Mouse (Mus musculus): ENCODE data around the gene Rbm44.

The Rbm44 gene

GRCm38 (mm10) chr1:91144813-91145212, at the start of gene Rbm44:
Rbm44 (plus strand) TSS chr1:91145089.
- in situ Hi-C loops (cut with MboI, MseI) = no loop called here

GRCm38 (mm10) chr1:91095258-91095657, 49.6 kb upstream of the Rbm44 start:
- in situ Hi-C loops (cut with MboI, MseI) = no loop called here

DNA sequence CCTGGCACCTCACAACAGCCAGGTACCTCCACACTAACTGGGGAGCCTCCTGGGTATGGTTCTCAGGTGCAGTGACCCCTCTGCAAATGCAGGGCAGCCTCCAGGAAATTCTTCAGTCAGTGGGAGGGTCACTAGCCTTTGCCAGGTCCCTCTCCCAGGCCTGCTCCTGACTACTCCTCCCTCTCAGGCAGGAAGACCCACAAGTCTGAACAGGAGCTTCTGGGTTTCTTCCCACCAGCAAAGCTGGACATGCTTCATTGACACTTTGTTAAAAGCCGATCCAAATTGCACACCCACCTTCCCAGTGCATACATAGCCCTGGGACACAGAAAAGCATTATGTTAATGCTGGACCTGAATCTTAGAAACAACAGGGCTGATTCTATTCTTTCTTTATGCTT, 49.0 kb upstream of the Rbm44 start:
- in situ Hi-C loops (cut with MboI, MseI) = no loop called here

GRCm38 (mm10) chr1:91096490-91096889, 48.4 kb upstream of the Rbm44 start:
- in situ Hi-C loops (cut with MboI, MseI) = no loop called here

DNA sequence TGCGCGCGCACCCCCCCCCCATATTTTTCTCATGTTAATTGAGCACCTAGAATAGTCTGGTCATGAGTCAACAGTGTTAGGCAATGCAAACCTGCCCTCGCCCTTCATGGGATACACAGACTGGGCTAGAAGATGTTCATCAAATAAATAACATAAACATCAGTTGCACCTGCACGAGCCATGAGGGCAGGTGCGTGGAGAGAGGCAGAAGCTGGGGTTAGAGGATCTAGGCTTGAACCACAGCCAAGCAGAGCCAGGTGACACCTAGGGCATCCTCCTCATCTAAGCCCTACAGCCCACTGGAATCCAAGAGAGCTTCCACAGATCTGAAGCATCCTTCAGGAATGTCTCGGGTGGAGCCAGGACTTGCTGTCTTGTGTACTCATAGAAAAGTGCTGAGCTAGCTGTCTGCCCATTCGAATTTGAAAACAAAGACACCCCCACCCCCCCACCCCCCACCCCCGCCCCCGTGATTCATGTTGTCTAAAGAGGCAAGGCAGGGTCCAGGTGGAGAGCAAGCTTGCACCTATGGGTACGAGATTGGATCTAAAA, 47.5 kb upstream of the Rbm44 start:
- in situ Hi-C loops (cut with MboI, MseI) = no loop called here

DNA sequence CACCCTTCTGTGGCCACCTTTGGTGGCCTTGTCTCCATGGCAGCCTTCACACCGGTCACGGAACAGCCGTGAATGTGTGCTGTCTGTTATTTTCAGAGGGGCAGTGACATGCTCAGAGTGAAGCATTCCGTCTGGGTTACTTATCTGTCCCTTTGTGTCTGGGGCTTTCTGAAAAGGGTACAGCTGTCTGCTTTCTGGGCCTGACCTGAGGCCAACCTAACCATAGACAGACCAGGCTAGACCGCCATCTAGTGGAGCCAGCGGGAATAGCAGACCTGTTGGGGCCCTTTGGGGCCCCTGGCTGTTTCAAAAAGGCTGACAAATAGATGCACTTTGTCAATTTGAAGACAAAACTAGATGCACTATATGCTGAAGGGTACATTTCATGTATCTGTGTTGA, 46.0 kb upstream of the Rbm44 start:
- in situ Hi-C loops (cut with MboI, MseI) = no loop called here

DNA sequence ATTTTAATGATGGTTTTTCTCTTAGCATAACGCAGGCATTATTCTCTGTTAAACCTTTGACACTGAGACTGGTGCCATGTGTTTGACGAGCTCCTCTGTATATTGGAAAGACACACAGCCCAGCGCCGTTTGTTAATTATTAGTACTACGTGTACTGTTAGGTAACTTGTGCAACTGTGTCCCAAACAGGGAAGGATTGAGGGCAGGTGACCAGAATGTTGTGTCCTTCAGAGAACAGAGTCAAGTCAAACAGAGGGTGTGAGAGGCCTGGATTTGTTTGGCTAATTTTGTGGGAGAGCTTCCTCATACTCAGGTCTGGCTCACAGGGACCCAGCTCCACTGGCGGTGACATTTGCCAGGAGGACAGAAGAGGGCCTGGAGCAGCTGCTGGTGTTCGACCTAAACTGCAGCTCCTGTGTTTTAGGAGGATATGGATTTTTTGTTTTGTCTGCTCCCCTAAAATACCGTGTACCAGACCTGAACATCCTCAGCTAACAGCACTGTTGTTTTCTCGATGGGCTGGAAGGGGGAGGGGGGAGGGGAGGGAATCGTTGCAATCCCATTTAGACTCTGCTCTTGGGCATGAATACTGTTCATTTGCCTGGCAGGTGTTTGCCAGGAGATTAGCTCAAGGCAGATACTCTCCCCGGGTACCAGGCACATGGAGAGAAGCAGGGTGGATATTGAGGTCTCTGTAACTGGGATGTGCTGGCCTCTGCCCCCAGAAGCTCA, 43.0 kb upstream of the Rbm44 start:
- in situ Hi-C loops (cut with MboI, MseI) = loop anchor here (5.0 kb wide), 2 partner anchors 65 to 130 kb away; no protein-coding TSS in a partner anchor

DNA sequence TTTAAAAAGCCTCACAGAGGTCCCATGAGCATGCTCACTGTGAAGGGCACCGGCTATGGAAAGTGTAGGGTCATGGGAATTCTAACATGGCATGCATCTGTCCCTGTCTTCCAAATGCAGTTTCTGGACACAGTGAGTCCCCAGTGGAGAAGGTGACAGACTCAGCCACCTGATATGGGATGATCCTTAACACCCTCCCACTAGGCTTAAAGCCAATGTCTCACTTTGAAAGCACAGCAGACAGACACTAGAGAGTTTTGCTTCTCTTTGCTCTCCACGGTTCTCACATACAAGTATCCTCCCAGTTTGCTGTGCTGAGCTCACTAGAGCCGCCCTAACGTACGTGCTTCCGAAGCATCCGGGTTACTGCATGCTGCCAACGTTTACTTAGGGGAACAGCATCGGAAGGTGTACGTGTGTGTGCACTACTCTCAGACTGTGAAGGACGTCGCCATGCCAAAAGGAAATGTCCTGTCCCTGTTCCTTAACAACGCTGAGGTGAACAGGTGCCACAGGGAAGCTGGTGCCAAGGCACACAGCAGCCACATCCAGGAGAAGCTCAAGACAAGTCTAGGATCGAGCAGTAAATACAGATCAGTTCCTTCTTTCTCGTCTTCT, 41.4 kb upstream of the Rbm44 start:
- in situ Hi-C loops (cut with MboI, MseI) = loop anchor here (5.0 kb wide), 2 partner anchors 64 to 131 kb away; no protein-coding TSS in a partner anchor

DNA sequence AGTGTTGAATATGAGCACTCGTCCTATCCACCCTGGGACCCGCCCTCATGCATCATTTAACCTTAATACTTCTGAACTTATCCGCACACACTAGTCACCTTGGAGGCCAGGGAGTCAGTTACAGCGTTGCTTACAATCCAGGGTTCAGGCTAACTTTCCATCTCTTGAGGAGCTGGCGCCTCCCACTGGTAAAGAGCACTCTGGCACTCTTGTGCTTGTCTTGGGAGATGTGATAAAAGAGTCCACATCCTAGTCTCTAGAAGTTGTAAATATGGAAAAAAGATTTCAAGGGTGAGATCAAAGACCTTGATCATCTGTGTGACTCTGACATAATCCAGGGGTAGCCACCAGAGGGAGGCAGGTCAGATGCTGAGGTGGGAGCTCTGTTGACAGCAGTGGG, 37.3 kb upstream of the Rbm44 start:
- in situ Hi-C loops (cut with MboI, MseI) = no loop called here

- in situ Hi-C loops (cut with MboI, MseI) = no loop called here
These were observed 35.6 kb upstream of the Rbm44 start for GRCm38 (mm10) chr1:91109302-91109701.

- in situ Hi-C loops (cut with MboI, MseI) = loop anchor here (10.0 kb wide), 1 partner anchor 1457 kb away; no protein-coding TSS in a partner anchor
These were observed 32.7 kb upstream of the Rbm44 start for GRCm38 (mm10) chr1:91112171-91112570.

DNA sequence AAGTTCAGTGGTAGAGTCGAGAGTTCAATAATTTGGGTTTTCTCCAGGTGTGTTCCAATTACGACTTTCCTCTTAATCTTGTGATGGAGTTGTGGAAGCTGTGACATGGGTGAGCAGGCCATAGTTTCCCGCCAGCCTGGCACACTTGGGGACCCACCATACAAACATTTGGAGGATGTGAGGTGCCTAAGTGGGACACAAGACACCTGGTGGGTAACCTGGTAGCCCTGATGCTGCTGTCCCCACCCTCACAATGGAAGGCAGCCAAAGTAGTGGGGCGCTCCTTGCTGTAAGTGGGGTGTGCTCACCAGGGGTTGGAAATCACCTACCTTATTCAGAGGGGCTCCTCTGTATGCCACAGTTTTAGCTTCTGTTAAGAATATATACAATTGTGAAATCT, 32.3 kb upstream of the Rbm44 start:
- in situ Hi-C loops (cut with MboI, MseI) = loop anchor here (10.0 kb wide), 1 partner anchor 1458 kb away; no protein-coding TSS in a partner anchor

DNA sequence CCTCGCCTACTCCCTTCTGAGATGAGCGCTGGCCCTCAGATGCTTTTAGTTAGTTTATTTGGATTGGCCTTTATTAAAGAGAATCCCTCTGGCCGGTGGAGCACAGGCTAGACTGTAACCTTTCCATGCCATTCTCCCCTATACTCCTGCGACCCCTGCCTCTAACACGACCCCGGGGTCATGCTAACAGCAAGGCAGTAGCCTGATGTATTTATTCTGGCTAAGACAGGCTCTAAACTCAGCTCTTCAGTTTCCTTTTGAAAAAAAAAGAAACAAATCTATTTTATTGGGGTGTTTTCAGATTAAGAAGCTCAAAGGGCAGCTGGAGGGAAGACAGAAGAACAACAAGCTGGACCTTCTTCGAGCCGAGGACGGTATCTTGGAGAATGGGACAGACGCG, 22.8 kb upstream of the Rbm44 start:
- in situ Hi-C loops (cut with MboI, MseI) = no loop called here

- in situ Hi-C loops (cut with MboI, MseI) = no loop called here
These were observed 21.9 kb upstream of the Rbm44 start for GRCm38 (mm10) chr1:91123004-91123403.

GRCm38 (mm10) chr1:91123466-91123865, 21.4 kb upstream of the Rbm44 start:
- in situ Hi-C loops (cut with MboI, MseI) = no loop called here

GRCm38 (mm10) chr1:91128849-91129248, 16.0 kb upstream of the Rbm44 start:
- in situ Hi-C loops (cut with MboI, MseI) = no loop called here

- in situ Hi-C loops (cut with MboI, MseI) = loop anchor here (5.0 kb wide), 1 partner anchor 35 kb away; no protein-coding TSS in a partner anchor
These were observed 7.9 kb upstream of the Rbm44 start for GRCm38 (mm10) chr1:91137036-91137435.

- in situ Hi-C loops (cut with MboI, MseI) = no loop called here
These were observed 6.6 kb downstream of the Rbm44 start for GRCm38 (mm10) chr1:91151509-91151908.

- in situ Hi-C loops (cut with MboI, MseI) = loop anchor here (5.0 kb wide), 1 partner anchor 64 kb away; no protein-coding TSS in a partner anchor
These were observed 21.9 kb downstream of the Rbm44 start for GRCm38 (mm10) chr1:91166798-91167197.

GRCm38 (mm10) chr1:91169157-91169556, 24.3 kb downstream of the Rbm44 start:
- in situ Hi-C loops (cut with MboI, MseI) = loop anchor here (5.0 kb wide), 1 partner anchor 67 kb away; no protein-coding TSS in a partner anchor

- in situ Hi-C loops (cut with MboI, MseI) = loop anchor here (5.0 kb wide), 1 partner anchor 37 kb away; no protein-coding TSS in a partner anchor
These were observed 29.9 kb downstream of the Rbm44 start for GRCm38 (mm10) chr1:91174796-91175195.

GRCm38 (mm10) chr1:91176026-91176425, 31.1 kb downstream of the Rbm44 start:
- in situ Hi-C loops (cut with MboI, MseI) = no loop called here

All from regulatory T cell (primary cell).